Mouse (Mus musculus): ENCODE data around the gene Tinagl1. TPM values are rescaled to one million over a fixed set of nuclear protein-coding genes. Genes with fewer than 3 reads are reported as not detected.
A peak's percentile ranks its signal among the peaks of the same experiment; 100 is the strongest.

The Tinagl1 gene
- polyA plus RNA-seq, 1 experiment from 2014 or later: 123 TPM

GRCm38 (mm10) chr4:130181886-130182285 lies 7.0 kb upstream of the Tinagl1 start:
- WGBS: 45% methylated on average over 4 of the region's 4 CpGs
- no peak overlapping the region for H3K27ac ChIP-seq
- DNase-seq (ENCODE audit: low spot score): no peak

GRCm38 (mm10) chr4:130180909-130181602 lies 6.1 kb upstream of the Tinagl1 start:
- DNase-seq (ENCODE audit: low spot score) (no peak), ATAC-seq (replicated peaks; ENCODE audit: low FRiP score, low read depth) (no peak)
- Histone ChIP-seq H3K27ac (no peak overlapping the region), H3K9me3 (replicated peaks; ENCODE audit: low read length) (no peaks in the 10 kb centered on the region), H3K4me2 (ENCODE audit: low read length) (no peak overlapping the region), H3K9ac (ENCODE audit: low read depth, low read length) (no peak overlapping the region), H3K4me3 (replicated peaks; ENCODE audit: low read depth, low read length) (no peak overlapping the region), H3K36me3 (ENCODE audit: insufficient read depth, low read length) (no peaks in the 10 kb centered on the region), H3K4me1 (replicated peaks; ENCODE audit: insufficient read depth, low read length) (peaks cover 5% of the 10 kb centered on the region; the same call in 1 of the 2 replicates), H3K27me3 (ENCODE audit: insufficient read depth, low read length) (no peaks in the 10 kb centered on the region)
- 69% methylated on average over 7 of the region's 7 CpGs for whole genome bisulfite sequencing
- no peak for TF ChIP-seq CTCF (IDR thresholded peaks at IDR 0.05; ENCODE audit: low read depth)

More at GRCm38 (mm10) chr4:130181886-130182285, 7.0 kb upstream of the Tinagl1 start:
- H3K4me2 ChIP-seq (ENCODE audit: low read length): no peak overlapping the region
- no peaks in the 10 kb centered on the region for H3K9me3 ChIP-seq (replicated peaks; ENCODE audit: low read length)
- H3K27me3 ChIP-seq (ENCODE audit: insufficient read depth, low read length): no peaks in the 10 kb centered on the region
- no peak overlapping the region for H3K9ac ChIP-seq (ENCODE audit: low read depth, low read length)
- no peak for ATAC-seq (replicated peaks; ENCODE audit: low FRiP score, low read depth)
- no peak overlapping the region for H3K4me3 ChIP-seq (replicated peaks; ENCODE audit: low read depth, low read length)
- peaks cover 3% of the 10 kb centered on the region; the same call in 1 of the 2 replicates for H3K4me1 ChIP-seq (replicated peaks; ENCODE audit: insufficient read depth, low read length)
- TF ChIP-seq CTCF (IDR thresholded peaks at IDR 0.05; ENCODE audit: low read depth): no peak
- H3K36me3 ChIP-seq (ENCODE audit: insufficient read depth, low read length): no peaks in the 10 kb centered on the region

DNA sequence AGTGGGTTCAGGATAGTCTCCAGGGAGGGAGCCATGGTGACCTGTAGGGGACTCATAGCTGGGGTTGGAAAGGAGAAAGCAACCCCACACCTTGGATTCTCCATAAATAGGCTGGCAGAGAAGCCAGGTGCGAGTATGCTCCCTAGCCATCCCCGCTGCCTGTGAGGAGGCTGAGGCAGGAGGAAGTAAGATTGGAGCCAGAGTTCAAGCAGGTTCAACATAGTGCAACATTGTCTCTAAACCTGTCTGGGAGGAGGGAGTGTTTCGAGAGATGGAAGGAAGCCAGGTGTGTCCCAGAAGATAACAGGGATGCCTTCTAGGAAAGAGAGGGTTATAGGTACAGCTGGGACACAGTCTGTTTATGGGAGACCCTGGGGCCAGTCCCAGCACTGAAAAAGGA lies 5.0 kb upstream of the Tinagl1 start:
- H3K9me3 ChIP-seq (replicated peaks; ENCODE audit: low read length): no peaks in the 10 kb centered on the region
- H3K4me1 ChIP-seq (replicated peaks; ENCODE audit: insufficient read depth, low read length): peaks cover 11% of the 10 kb centered on the region; the same call in 1 of the 2 replicates
- no peak overlapping the region for H3K27ac ChIP-seq
- no peak for DNase-seq (ENCODE audit: low spot score)
- no peak for ATAC-seq (replicated peaks; ENCODE audit: low FRiP score, low read depth)
- H3K4me2 ChIP-seq (ENCODE audit: low read length): no peak overlapping the region
- 73% methylated on average over 3 of the region's 3 CpGs for whole genome bisulfite sequencing
- no peaks in the 10 kb centered on the region for H3K36me3 ChIP-seq (ENCODE audit: insufficient read depth, low read length)
- no peak for TF ChIP-seq CTCF (IDR thresholded peaks at IDR 0.05; ENCODE audit: low read depth)
- no peak overlapping the region for H3K4me3 ChIP-seq (replicated peaks; ENCODE audit: low read depth, low read length)
- H3K27me3 ChIP-seq (ENCODE audit: insufficient read depth, low read length): no peaks in the 10 kb centered on the region
- H3K9ac ChIP-seq (ENCODE audit: low read depth, low read length): no peak overlapping the region

GRCm38 (mm10) chr4:130177536-130177935 lies 2.6 kb upstream of the Tinagl1 start:
- 48% methylated on average over 7 of the region's 7 CpGs for WGBS
- Histone ChIP-seq H3K27ac (peak overlapping the region; percentile 70), H3K9me3 (replicated peaks; ENCODE audit: low read length) (no peaks in the 10 kb centered on the region), H3K27me3 (ENCODE audit: insufficient read depth, low read length) (no peaks in the 10 kb centered on the region), H3K4me1 (replicated peaks; ENCODE audit: insufficient read depth, low read length) (peaks cover 29% of the 10 kb centered on the region), H3K9ac (ENCODE audit: low read depth, low read length) (0 out of 2 replicates have a peak overlapping the region, but pooled peaks have one; percentile 18), H3K4me3 (replicated peaks; ENCODE audit: low read depth, low read length) (no peak overlapping the region), H3K4me2 (ENCODE audit: low read length) (no peak overlapping the region), H3K36me3 (ENCODE audit: insufficient read depth, low read length) (no peaks in the 10 kb centered on the region)
- ATAC-seq (replicated peaks; ENCODE audit: low FRiP score, low read depth): no peak; the same call in 1 of the 2 replicates
- DNase-seq (ENCODE audit: low spot score): no peak
- TF ChIP-seq CTCF (IDR thresholded peaks at IDR 0.05; ENCODE audit: low read depth): no peak

GRCm38 (mm10) chr4:130177087-130177486 lies 2.2 kb upstream of the Tinagl1 start:
- 41% methylated on average over 4 of the region's 4 CpGs for WGBS
- no peaks in the 10 kb centered on the region for H3K27me3 ChIP-seq (ENCODE audit: insufficient read depth, low read length)
- no peak overlapping the region for H3K4me3 ChIP-seq (replicated peaks; ENCODE audit: low read depth, low read length)
- ATAC-seq (replicated peaks; ENCODE audit: low FRiP score, low read depth): no peak
- no peak overlapping the region for H3K4me2 ChIP-seq (ENCODE audit: low read length)
- 0 out of 2 replicates have a peak overlapping the region, but pooled peaks have one; percentile 18 for H3K9ac ChIP-seq (ENCODE audit: low read depth, low read length)
- no peak for DNase-seq (ENCODE audit: low spot score)
- H3K36me3 ChIP-seq (ENCODE audit: insufficient read depth, low read length): no peaks in the 10 kb centered on the region
- H3K9me3 ChIP-seq (replicated peaks; ENCODE audit: low read length): no peaks in the 10 kb centered on the region
- H3K4me1 ChIP-seq (replicated peaks; ENCODE audit: insufficient read depth, low read length): peaks cover 33% of the 10 kb centered on the region
- H3K27ac ChIP-seq: peak overlapping the region; percentile 70
- TF ChIP-seq CTCF (IDR thresholded peaks at IDR 0.05; ENCODE audit: low read depth): no peak

- no peak for DNase-seq (ENCODE audit: low spot score)
- Histone ChIP-seq H3K36me3 (ENCODE audit: insufficient read depth, low read length) (no peaks in the 10 kb centered on the region), H3K4me3 (replicated peaks; ENCODE audit: low read depth, low read length) (no peak overlapping the region), H3K4me2 (ENCODE audit: low read length) (no peak overlapping the region), H3K27me3 (ENCODE audit: insufficient read depth, low read length) (no peaks in the 10 kb centered on the region), H3K9ac (ENCODE audit: low read depth, low read length) (no peak overlapping the region), H3K27ac (0 out of 2 replicates have a peak overlapping the region, but pooled peaks have one; percentile 10), H3K4me1 (replicated peaks; ENCODE audit: insufficient read depth, low read length) (peaks cover 41% of the 10 kb centered on the region), H3K9me3 (replicated peaks; ENCODE audit: low read length) (no peaks in the 10 kb centered on the region)
- TF ChIP-seq CTCF (IDR thresholded peaks at IDR 0.05; ENCODE audit: low read depth): no peak
- no peak for ATAC-seq (replicated peaks; ENCODE audit: low FRiP score, low read depth)
- 75% methylated on average over 5 of the region's 5 CpGs for WGBS
These were observed 1.3 kb upstream of the Tinagl1 start for GRCm38 (mm10) chr4:130176156-130176720.
